Mouse (Mus musculus) cerebellum, adult (tissue): ENCODE measurements at regions not wholly inside any gene's neighbourhood (a gene's known extent, or its start where the extent isn't known, plus 50 kb on each side); places are given as distances from the start of the nearest gene placed in this dataset.

Experiments used
- ATAC-seq: cut with Nextera tagmentation; 2 replicates; pipeline ENCODE4 v1.9.2; 2017; ENCODE audit warnings: mild to moderate bottlenecking, moderate library complexity, mixed read lengths; ENCODE audit not compliant: insufficient number of reproducible peaks, low FRiP score, low TSS enrichment

DNA sequence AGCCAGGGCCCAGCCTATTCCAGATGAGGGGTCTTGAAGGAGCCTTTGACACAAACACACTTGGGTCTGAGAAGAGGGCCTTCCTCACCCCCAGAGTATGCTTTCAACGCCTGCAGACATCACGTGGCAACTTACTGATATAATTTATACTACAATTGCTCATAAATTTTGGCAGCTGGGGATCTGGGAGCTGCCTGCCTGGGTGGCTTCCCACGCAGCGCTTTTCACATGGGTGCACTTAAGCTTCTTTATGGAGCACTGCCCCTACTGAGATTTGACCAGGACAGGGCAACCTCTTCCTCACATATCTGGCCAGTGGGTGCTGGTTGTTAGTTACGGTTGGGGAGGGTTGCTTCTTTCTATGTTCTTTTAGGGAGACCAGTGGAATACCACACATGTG is 61.6 kb downstream of the Spesp1 start:
- ATAC-seq, result no peak

DNA sequence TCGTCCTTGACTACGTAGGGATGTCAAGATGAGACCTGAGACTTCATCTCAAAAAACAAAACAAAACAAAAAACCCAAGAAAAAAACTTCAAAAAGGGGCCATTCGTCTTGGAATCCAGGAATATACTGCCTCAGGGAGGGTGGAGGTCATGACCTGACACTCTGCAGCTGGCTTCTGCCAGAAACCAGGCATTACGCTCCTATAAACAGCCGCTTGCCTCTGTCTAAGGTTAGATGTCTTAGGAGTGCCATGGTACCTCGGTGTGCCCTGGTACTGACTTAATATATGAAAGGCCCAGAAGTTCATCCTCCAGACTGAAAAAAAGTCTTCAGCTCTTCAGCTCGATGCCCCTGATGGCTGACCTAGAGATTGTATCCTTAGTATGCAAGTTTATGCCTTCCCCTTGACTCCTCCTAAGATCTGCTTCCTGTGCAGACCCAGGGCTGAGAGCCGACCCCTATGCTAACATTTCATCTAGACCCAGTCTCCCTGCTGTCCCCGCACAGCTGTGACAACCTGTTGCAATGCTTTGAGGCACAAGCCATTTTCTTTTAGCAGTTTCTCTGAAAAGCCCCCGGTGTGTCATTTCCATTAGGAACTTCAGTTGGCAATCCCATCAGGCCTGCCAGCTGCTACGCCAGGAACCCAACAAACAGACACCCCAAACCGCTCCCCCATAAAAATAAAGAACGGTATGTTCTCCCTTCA is 66.7 kb downstream of the Spesp1 start:
- no peak for ATAC-seq

DNA sequence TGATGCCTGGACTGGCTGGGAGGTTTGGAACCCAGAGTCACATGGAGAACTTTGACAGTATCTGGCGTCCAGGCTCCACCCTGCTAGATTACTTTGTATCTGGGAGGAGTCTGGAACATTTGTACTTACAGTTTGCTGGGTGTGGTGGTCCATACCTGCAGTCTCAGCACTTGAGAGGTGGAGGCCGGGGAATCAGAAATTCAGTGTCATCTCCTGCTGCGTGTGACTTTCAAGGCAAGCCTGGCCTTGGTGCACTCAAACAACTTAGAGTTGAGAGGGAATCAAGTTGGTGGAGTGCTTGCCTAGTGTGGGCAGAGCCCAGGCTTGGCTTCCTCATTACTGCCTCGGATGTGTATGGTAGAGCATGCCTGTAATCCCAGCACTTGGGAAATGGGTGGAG is 67.5 kb downstream of the Spesp1 start:
- no peak for ATAC-seq

DNA sequence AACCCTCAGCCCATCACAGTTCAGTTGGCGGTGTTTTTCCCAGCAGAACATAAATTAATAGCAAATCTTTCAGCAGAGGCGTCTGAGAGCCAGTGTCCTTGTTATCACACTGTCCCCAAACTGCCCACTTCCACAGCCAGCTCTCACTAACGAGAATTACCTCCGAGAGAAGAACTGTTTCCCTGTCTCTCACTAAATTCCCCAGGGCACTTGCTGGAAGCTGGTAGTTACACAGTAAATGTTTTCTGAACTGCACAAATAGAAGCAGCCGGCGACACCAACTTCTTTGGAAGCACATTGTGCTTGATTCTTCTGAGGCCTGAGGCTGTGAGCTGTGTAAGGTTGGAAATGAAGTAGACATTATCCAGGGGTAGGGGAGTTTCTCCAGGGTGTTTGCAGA is 69.4 kb downstream of the Spesp1 start:
- ATAC-seq, result no peak

DNA sequence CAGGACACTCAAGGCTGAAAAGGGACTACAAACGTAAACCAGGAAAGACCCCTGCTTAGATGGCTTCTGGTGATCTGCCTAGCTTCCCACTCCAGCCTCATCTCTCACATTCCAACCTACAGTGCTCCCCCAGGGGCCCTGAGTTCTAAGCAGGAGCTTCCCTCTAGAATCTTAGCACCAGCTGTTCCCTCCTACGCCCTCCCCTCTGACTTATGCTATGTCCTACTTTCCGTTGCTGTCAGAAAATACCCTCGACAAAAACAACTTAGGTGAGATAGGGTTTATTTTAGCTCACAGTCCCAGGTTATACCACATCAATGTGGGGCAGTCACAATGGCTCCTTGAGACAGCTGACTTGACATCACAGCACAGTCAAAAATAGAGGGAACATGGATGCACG is 71.2 kb downstream of the Spesp1 start:
- ATAC-seq, result no peak

DNA sequence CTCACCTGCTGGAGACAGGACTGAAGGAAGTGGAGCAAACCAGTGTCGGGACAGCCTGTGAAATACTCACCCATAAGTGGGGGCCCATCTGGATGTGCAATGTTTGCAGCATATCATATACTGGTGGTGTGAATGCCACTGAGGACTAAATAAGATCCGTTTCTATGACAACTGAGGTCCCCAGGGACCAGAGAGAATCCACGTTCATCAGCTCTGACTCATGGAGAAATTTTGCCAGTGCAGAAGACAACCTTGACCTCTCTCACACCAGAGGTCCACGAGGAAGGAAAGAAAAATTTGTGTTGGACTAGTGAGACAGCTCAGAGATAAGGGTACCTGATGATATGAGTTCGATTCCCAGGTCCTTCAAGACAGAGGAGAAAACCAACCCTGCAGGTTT is 73.6 kb downstream of the Spesp1 start:
- no peak for ATAC-seq

GRCm38 (mm10) chr9:62205264-62205663 is 76.7 kb downstream of the Spesp1 start:
- no peak for ATAC-seq

DNA sequence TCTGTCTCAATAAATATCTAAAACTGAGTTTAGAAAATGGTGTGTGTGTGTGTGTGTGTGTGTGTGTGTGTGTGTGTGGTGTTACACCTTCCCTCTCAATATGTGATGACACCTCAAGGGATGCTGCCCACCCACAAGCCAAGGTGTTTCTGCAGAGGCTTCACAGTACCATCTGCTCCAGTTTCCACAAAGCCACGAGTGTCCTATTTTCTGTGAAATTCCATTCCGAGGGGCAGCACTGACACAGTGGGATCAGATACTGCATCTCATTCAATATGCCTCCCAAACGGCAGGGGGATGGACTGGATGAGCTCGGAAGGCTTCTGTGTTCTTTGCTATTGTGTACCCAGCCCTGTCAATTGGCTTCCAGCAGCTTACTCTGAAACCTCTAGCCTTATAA is 78.5 kb downstream of the Spesp1 start:
- no peak for ATAC-seq

DNA sequence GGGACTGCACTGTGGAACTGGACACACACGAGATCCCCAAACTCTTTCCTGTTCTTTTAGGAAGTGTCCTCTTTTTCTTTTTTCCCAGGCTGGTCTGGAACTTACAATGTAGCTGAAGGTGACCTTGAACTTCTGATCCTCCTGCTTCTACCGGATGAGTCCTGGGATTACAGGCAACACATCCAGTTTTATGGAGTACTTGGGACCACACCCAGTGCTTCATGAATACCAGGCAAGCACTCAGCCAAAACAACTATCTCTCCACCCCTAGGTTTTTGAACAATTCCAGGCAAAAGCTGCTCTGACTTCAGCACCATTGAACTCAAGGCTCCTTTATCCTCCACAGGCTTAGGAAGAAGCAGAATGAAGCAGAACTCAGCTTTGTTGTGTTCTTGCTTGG is 79.7 kb downstream of the Spesp1 start:
- ATAC-seq, result no peak

GRCm38 (mm10) chr9:62197486-62197885 is 75.0 kb upstream of the Glce start:
- no peak for ATAC-seq

DNA sequence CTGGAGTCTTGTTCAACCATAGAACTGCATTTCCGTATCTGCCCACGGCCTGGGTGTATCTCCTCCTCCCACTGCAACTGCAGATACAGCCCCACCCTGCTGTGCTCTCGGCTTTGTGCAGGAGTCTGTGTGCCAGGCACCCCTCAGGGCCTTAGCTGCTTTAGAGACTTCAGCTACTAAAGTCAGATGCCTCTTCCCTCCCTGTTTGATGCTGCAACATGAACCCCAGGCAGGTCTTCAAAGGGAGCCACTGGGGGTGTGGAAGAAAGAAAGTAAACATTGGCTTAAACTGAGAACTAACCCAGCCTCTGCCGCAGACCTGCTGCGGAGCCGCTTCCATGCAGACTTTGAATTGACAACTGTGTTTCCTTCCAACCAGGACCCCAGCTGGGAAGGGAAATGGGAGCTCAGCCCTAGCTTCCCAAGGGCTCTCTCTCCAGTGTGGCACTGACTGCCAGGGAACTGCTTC is 70.0 kb upstream of the Glce start:
- no peak for ATAC-seq

DNA sequence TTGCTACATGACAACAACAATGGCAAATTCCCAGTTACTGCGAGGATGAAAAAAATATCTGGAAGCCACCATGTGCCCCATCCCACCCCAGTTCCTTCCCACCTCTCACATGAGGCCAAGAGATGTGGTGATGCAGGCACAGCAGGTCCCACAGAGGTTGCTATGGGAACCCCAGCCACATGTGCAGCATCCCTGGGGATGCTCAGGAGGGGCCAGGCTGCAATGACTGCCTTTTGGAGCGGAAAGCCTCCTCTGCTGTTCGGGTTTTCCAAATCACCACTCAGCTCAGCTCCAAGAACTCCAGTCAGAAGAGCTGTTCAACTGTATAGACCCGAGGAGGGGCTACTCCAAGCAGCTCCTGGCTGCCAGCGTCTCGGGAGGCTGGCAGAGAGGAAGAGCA is 68.0 kb upstream of the Glce start:
- no peak for ATAC-seq

GRCm38 (mm10) chr9:62188835-62189234 is 66.4 kb upstream of the Glce start:
- peak; percentile 78 for ATAC-seq

DNA sequence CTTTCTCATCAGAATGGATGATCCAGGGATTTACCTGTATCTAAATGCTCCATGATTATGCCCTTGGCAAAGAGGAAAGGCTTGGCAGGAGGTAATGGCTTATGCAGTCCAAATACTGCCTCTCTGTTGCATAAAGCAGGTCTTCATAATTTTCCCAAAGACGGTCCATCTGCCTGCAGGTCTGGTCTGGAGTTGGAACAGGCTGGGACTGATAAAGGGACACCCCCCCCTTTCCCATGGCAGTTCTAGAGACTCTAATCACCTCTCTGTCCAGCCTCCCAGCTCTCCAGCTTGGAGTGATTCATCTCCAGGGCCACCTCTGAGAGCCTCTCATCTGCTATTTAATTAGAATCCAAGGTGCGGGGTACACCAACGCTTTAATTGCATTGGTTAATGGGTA is 65.9 kb upstream of the Glce start:
- ATAC-seq, result peak; percentile 84

- no peak for ATAC-seq
These were observed 64.4 kb upstream of the Glce start for GRCm38 (mm10) chr9:62186886-62187285.

- ATAC-seq, result no peak
These were observed 63.2 kb upstream of the Glce start for GRCm38 (mm10) chr9:62185516-62186280.

DNA sequence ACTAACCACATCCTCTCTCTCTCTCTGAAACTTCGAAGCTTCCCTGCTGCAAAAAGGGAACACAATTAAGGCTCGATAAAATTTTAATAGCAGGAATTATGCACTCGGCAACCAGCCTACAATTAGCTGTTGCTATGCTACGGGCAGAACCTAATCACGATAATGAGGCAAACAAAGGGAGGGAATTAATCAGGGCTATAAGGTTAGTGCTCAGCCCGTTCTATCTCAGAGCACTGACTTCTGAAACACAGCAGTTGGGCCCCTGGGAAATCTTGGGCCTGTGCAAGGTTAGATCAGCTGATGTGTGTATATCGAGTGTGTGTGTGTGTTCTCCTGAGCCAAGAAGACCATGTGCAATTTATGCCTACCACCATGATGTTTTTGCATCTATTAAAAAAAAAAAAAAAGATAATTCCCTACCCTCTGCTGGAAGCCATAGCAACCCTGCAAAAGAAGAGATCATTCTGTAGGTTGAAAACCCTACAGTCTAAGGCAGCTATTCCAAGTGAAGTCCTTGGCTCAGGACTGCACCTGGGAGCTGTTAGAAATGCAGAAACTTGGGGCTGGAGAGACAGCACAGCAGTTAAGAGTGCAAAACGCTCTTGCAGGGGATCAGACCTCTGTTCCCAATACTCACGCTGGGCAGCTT is 58.9 kb upstream of the Glce start:
- no peak for ATAC-seq

DNA sequence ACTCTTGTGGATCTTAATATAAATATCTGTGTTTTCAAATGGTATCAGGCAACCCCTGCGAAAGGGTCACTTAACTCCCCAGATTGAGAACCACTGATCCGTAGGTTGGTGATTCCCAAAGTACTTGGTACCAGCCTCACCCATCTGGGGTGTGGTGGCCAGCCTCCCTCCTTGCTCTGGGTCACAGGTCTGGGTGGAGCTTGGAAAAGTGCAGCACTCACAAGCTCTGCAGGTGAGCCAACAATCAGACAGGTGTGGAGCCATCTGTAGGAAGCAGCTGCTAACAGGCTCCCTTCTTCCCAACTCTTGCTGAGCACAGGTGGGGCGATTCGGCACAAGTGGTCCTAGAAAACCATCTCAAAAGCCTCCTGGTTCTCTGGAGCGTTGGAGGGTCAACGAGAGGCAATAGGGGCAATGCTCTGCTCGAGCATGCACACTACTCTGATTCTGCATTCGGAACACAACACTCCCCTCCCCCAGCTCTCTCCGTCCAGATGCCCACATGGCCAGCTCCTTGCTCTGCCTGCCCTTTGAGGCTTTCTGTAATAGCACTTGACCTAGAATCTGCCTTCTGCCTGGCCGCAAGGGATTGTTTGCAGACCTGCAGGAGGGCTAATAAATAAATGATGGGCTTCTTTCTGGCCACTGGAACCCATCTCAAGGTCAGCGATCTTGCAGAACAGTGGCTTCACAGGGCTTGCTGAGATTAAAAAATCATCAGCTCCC is 58.2 kb upstream of the Glce start:
- ATAC-seq, result no peak

GRCm38 (mm10) chr9:62174651-62175050 is 52.2 kb upstream of the Glce start:
- ATAC-seq, result no peak
